Mouse (Mus musculus) granulocyte monocyte progenitor cell, adult 5-6 weeks (primary cell): Measurements from ENCODE around the gene Ltb4r1. TPM values are rescaled to one million over a fixed set of nuclear protein-coding genes. Genes with fewer than 3 reads are reported as not detected.

Experiments
- ATAC-seq: replicated peaks from 2 replicates; pipeline ENCODE4 v1.8.0; 2016; ENCODE audit warnings: mild to moderate bottlenecking, moderate TSS enrichment, inconsistent platforms; ENCODE audit not compliant: poor library complexity, severe bottlenecking
- total RNA-seq, 2 experiments: library from RNA; stranded (forward) in 1 of 2; stranded (reverse) in 1 of 2; fragments of 200-712, 200-1000 nt in 1 of 2; fragments of >200 nt in 1 of 2; fragmentation: Nextera tagmentation in 1 of 2; gene quantifications; 2 replicates each; pipeline ENCODE4 v1.2.3; 2014 to 2017

Ltb4r1 gene
- total RNA-seq, 2 experiments from 2014 or later: 19.4 to 19.8 TPM

DNA sequence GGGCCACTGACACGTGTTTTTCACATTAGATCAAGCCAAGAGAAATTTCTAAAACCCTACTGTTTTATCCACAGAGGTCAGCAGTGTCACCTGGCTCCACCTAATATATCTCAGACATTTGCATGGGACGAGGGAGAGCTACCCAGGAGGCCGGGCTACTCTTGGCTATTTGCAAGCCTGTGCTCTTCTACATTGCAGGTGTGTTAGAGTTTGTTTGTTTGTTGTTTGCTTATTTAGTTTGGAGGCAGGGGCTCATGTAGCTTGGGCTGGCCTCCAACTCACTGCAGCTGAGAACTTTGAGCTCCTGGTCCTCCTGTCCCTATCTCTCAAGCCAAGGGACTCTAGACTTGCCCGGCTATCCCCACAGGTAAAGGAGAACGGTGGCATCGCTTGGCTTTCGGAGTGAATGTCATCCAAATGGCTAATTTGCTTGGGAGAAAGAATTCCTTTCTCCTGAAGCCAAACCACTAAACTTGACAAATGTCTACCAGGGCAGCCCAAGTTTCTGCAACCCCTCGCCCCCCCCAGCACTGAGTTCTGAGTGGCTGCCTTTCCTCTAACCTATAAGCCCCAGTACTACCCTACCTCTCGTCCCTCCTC, 16.7 kb downstream of the Ltb4r1 start:
- ATAC-seq: no peak

DNA sequence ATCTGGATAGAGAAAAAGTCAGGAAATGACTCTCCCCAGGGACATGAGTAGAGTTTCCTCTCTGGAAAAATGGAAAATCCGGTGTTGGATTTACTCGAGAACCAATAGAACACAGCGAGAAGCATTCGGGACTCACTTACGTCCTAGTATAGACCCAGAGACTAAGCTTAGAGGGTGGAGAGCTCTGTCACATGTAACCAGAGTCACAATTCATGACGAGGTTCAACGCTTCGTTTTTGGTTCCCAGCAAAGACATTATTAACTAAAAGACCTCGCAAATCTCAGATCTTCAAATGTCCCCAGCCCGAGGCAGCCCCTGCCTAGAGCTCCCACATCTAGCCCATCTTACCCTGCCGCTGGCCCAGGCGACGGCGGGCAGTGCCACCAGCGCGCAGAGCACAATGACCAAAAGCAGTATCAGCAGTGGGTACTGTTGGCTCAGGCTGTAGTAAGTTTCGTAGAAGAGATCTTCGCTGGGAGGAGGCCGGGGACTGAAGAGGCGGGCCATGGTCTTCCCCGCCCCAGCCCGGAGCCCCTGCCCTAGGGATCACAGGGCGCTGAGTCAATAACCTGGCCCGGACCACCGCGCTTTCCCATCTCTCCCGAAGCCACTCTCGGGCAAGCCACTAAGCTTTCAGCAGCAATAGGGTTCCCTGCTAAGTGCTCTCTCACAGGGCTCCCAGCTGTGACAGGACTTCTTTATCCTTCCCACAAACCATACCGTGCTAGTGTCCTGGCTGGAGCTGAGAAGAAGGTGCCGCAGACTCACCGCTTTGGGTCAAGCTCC, 17.6 kb downstream of the Ltb4r1 start:
- no peak for ATAC-seq

DNA sequence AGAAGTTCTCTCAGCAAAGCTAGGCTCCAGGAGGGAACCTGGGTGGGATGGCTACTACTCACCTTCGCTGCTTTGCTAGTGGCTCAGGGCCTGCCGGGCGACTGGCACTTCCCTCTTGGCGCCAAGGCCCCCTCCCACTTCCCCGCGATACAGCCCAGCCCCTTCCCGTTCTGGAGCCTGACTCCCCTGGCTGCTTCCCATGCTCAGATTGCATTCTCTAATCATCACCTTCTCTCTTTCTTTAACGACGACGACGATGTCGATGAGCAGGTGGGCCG, 18.1 kb downstream of the Ltb4r1 start, which contains the start of gene Adcy4:
Gene Adcy4 (minus strand): TSS at position 138 of the 278 bp plus-strand sequence.
- ATAC-seq: no peak

DNA sequence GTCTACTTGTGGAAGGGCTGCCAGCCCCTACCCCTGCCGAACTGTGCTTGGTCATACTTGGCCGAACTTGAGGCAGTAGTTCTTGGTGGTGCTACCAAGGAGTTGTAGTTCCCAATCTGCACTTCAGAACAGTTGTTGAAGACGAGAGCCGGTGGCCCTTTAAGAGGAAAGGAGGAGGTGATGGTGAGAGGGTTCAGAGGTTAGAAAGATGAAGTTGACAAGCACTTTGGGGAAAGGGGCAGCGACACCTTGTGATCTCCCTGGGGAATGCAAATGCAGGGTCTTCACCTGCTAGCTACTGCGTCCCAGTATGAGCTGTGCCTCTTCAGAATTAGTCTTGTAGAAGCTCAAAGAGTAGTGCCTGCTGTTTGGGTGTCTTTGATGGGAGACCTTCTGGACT, 19.4 kb downstream of the Ltb4r1 start:
- no peak for ATAC-seq

DNA sequence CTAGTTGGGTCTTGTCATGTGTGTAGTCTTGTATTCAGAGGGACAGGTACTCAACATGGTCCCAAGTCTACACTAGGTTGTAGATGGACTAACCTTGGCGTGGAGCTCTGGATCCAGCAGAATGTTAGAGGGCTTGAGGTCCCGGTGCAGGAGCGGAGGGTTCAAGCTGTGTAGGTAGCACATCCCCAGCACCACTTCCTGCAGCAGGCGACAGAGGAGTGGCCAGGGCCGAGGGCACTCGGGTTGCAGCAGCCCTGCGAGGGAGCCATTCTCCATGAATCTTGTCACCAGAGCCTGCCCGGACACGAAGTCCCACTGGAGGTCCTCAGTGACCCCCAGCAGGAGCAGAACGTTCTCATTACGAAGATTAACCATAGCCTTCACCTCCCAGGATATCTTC, 22.0 kb downstream of the Ltb4r1 start:
- 0 out of 2 replicates have a peak, but pooled peaks have one; percentile 12 for ATAC-seq

DNA sequence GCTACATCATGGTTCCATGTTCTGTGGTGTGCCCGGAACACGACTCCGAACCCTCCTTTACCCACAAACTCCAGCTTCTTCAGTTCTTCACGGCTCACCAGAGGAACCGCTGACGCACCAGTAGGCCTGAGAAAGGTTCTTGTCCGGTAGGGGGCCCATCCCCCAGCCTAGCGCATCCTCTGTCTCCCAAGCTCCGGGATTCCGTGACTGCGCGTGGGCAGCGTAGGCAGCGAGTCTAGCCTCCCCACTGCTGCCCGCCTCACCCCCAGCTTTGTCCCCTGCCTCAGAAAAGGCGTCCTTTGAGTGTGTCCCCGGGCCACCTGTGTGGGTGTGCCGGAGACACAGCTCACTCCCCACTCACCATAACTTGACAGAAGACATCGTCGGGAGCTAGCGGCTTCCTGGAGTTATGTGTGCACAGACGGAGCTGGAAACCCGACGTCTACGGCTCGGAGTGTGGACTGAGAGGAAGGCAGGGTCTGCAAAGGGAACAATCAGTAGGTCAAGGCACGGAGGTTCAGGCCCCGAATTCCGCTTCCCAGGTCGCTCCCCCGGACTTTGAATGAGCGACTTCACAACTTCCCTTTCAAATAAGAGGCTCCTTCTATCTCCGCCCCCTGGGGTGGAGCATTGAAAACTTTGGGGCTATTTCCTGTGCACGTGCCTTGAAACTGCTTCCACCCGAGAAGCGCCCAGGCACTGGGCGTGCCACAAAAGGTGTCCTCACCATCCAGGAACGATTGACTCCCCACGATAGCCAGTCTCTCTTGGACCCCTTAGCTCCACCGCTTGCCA, 22.7 kb downstream of the Ltb4r1 start, which contains the start of gene Ripk3:
Gene Ripk3 (minus strand): TSS at position 610 of the 795 bp plus-strand sequence.
- peak; percentile 88 for ATAC-seq

DNA sequence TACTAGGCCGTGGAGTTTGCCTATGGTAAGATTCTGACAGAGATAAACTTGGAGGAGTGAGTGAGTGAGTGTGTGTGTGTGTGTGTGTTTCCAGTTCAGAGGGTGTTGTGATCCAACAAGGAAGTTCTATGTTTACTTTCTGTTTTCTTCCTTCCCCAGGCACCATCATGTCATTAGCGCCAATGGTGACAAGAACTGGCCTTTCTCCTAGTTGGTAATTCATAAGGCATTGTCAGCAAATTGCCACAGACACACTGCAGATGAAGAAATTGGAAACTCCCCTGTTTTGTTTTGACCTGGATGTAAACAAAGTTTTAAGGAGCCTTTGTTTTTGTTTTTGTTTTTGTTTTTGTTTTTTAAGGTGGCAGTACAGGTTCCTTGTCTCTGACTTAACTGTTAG, 27.7 kb downstream of the Ltb4r1 start:
- no peak for ATAC-seq

DNA sequence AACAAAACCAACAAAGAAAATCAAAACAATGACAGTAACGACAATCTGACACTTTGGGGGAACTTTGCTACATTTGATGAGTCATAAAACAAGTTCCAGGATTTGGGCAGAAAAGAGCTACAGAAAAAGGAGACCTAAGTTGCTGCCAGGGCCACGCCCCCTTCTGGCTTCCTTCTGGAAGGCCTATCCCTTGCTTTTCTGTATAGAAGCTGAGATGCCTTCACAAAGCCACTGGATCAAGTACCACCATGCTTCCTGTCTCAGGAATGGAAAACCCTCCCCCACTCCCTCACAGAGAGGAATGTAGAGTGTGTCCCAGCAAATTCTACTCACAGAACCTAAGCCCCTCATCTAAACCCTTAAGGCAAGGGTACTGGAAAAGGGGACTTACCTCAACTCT, 28.2 kb downstream of the Ltb4r1 start:
- no peak for ATAC-seq

DNA sequence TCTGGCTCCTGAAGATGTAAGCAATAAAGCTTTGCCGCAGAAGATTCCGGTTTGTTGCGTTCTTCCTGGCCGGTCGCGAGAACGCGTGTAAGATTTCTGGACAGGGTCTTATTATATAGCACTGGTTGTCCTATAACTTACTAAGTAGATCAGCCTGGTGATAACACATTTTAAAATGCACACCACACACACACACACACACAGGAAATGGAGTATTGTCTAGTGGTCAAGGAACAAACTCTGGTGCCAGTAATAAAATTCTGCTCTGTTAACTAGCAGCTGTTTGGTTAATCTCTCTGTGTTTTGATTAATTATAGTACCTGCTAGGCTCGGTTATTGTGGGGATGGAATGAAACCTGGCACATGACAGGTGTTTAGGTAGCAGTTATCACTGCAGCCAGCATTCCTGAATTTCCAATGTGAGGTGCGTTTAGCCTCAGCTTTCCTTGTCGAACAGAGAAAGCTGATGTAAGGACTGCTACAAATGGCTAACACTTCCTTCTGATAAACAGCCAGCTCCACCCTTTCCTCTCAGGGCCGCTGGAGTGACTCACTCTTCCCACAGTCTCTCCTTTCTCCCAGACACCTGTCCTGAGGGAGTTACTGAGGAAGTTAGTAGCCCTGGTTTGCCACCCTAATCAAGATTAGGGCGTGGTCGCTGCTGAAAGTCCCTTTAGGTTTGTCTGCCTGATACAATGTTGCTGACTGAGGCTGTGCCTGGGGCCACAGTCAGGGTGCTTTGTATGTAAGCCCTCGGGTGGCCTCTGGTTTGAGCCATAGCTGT, 29.8 kb downstream of the Ltb4r1 start:
- ATAC-seq: no peak

DNA sequence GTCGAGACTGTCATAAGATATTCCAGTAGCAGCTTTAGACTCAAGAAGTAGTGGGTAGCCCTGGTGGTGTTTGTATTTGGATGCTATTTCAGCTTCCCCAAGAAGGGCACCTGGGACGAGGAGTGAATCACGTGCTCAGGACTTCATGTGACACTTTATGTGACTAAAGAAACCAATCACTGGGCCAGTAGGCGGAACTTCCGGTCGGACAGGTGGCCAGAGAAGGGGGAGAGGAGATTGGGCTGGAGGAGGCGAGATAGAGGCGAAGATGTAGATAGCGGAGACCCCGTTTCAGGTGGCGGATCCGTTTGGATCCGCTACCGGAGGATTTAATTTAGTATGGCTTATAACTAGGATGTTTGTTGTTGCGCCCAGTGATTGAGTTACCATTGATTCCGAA, 49.1 kb downstream of the Ltb4r1 start:
- ATAC-seq: peak; percentile 35

DNA sequence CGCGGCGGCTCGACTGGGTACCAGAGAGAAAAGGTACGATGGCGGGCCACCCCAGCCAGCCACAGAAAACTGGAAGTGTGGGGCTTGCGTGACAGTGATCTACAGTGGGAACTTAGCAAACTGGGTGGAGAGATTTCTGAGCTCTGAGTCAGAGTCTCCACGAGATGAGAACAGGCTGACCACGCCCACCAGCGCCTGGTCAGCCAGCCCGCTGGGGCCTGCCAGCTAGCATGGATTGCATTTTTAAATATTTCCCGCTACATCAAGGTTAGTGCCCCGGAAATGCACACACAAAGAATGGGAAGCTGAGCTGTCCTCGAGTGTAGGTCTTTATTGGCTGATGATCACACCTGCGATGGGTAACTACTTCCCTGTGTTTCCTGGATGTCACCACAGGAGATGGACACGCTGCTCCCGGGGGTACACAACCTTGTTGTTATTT, 49.6 kb downstream of the Ltb4r1 start:
- peak; percentile 70 for ATAC-seq

Other genes with a start within 250 kb of the Ltb4r1 start
Only the 30 nearest of the 34 such genes appear.
- gene Fitm1, start 190.3 kb upstream of the Ltb4r1 start, total RNA-seq (2014; fragmentation: Nextera tagmentation): not detected in 2 replicates
- 2.4 TPM in 1 of 2 replicates, not detected in the other for gene Fitm1, start 190.3 kb upstream of the Ltb4r1 start, total RNA-seq (2017)
- 534 and 592 TPM in 2 replicates for gene Psme1, start 187.8 kb upstream of the Ltb4r1 start, total RNA-seq (2014; fragmentation: Nextera tagmentation)
- gene Psme1, start 187.8 kb upstream of the Ltb4r1 start, total RNA-seq (2017): 280 and 325 TPM in 2 replicates
- gene Emc9, start 180.7 kb upstream of the Ltb4r1 start, total RNA-seq (2014; fragmentation: Nextera tagmentation): 0.85 TPM in 1 of 2 replicates, not detected in the other
- 2.1 and 5.1 TPM in 2 replicates for gene Emc9, start 180.7 kb upstream of the Ltb4r1 start, total RNA-seq (2017)
- gene Psme2, start 174.8 kb upstream of the Ltb4r1 start, total RNA-seq (2014; fragmentation: Nextera tagmentation): 330 and 352 TPM in 2 replicates
- gene Psme2, start 174.8 kb upstream of the Ltb4r1 start, total RNA-seq (2017): 225 and 247 TPM in 2 replicates
- gene Rnf31, start 174.3 kb upstream of the Ltb4r1 start, total RNA-seq (2014; fragmentation: Nextera tagmentation): 20.1 and 21.9 TPM in 2 replicates
- gene Rnf31, start 174.3 kb upstream of the Ltb4r1 start, total RNA-seq (2017): 9.1 and 19.8 TPM in 2 replicates
- 23.4 and 31.2 TPM in 2 replicates for gene Irf9, start 162.4 kb upstream of the Ltb4r1 start, total RNA-seq (2014; fragmentation: Nextera tagmentation)
- 21.9 and 27.4 TPM in 2 replicates for gene Irf9, start 162.4 kb upstream of the Ltb4r1 start, total RNA-seq (2017)
- gene Rec8, start 147.9 kb upstream of the Ltb4r1 start, total RNA-seq (2014; fragmentation: Nextera tagmentation): 1.0 TPM in 1 of 2 replicates, not detected in the other
- gene Rec8, start 147.9 kb upstream of the Ltb4r1 start, total RNA-seq (2017): 0.26 TPM in 1 of 2 replicates, not detected in the other
- 47.3 and 49.7 TPM in 2 replicates for gene Ipo4, start 130.0 kb upstream of the Ltb4r1 start, total RNA-seq (2014; fragmentation: Nextera tagmentation)
- gene Ipo4, start 130.0 kb upstream of the Ltb4r1 start, total RNA-seq (2017): 14.3 and 25.5 TPM in 2 replicates
- gene Gm49378, start 128.1 kb upstream of the Ltb4r1 start, total RNA-seq (2014; fragmentation: Nextera tagmentation): 8.5 and 9.1 TPM in 2 replicates
- gene Gm49378, start 128.1 kb upstream of the Ltb4r1 start, total RNA-seq (2017): 3.5 and 4.0 TPM in 2 replicates
- 35.0 and 59.0 TPM in 2 replicates for gene Tm9sf1, start 122.2 kb upstream of the Ltb4r1 start, total RNA-seq (2014; fragmentation: Nextera tagmentation)
- gene Tm9sf1, start 122.2 kb upstream of the Ltb4r1 start, total RNA-seq (2017): 48.6 and 52.9 TPM in 2 replicates
- 3.0 TPM in 1 of 2 replicates, not detected in the other for gene Tssk4, start 115.8 kb upstream of the Ltb4r1 start, total RNA-seq (2014; fragmentation: Nextera tagmentation)
- 1.1 TPM in 1 of 2 replicates, not detected in the other for gene Tssk4, start 115.8 kb upstream of the Ltb4r1 start, total RNA-seq (2017)
- gene Mdp1, start 105.5 kb upstream of the Ltb4r1 start, total RNA-seq (2014; fragmentation: Nextera tagmentation): 22.9 and 29.3 TPM in 2 replicates
- 21.5 and 22.6 TPM in 2 replicates for gene Mdp1, start 105.5 kb upstream of the Ltb4r1 start, total RNA-seq (2017)
- 33.9 and 37.7 TPM in 2 replicates for gene Gmpr2, start 94.0 kb upstream of the Ltb4r1 start, total RNA-seq (2014; fragmentation: Nextera tagmentation)
- 47.1 and 57.0 TPM in 2 replicates for gene Gmpr2, start 94.0 kb upstream of the Ltb4r1 start, total RNA-seq (2017)
- 364 and 474 TPM in 2 replicates for gene Nedd8, start 93.8 kb upstream of the Ltb4r1 start, total RNA-seq (2014; fragmentation: Nextera tagmentation)
- 274 and 353 TPM in 2 replicates for gene Nedd8, start 93.8 kb upstream of the Ltb4r1 start, total RNA-seq (2017)
- 19.0 and 24.0 TPM in 2 replicates for gene Tinf2, start 84.1 kb upstream of the Ltb4r1 start, total RNA-seq (2014; fragmentation: Nextera tagmentation)
- gene Tinf2, start 84.1 kb upstream of the Ltb4r1 start, total RNA-seq (2017): 25.7 and 27.0 TPM in 2 replicates
- 0.85 and 1.8 TPM in 2 replicates for gene Tgm1, start 52.0 kb upstream of the Ltb4r1 start, total RNA-seq (2014; fragmentation: Nextera tagmentation)
- 1.4 and 4.3 TPM in 2 replicates for gene Tgm1, start 52.0 kb upstream of the Ltb4r1 start, total RNA-seq (2017)
- gene Rabggta, start 43.7 kb upstream of the Ltb4r1 start, total RNA-seq (2014; fragmentation: Nextera tagmentation): 17.9 and 20.4 TPM in 2 replicates
- gene Rabggta, start 43.7 kb upstream of the Ltb4r1 start, total RNA-seq (2017): 8.5 and 12.8 TPM in 2 replicates
- 54.7 and 67.7 TPM in 2 replicates for gene Dhrs1, start 20.3 kb upstream of the Ltb4r1 start, total RNA-seq (2014; fragmentation: Nextera tagmentation)
- gene Dhrs1, start 20.3 kb upstream of the Ltb4r1 start, total RNA-seq (2017): 18.0 and 30.7 TPM in 2 replicates
- gene Nop9, start 20.3 kb upstream of the Ltb4r1 start, total RNA-seq (2014; fragmentation: Nextera tagmentation): 30.9 and 36.6 TPM in 2 replicates
- gene Nop9, start 20.3 kb upstream of the Ltb4r1 start, total RNA-seq (2017): 35.7 and 38.6 TPM in 2 replicates
- not detected in 2 replicates for gene Cideb, start 7.5 kb upstream of the Ltb4r1 start, total RNA-seq (2014; fragmentation: Nextera tagmentation)
- gene Cideb, start 7.5 kb upstream of the Ltb4r1 start, total RNA-seq (2017): not detected in 2 replicates
- 0.56 and 2.1 TPM in 2 replicates for gene Ltb4r2, start 4.5 kb upstream of the Ltb4r1 start, total RNA-seq (2014; fragmentation: Nextera tagmentation)
- gene Ltb4r2, start 4.5 kb upstream of the Ltb4r1 start, total RNA-seq (2017): 0.34 TPM in 1 of 2 replicates, not detected in the other
- not detected in 2 replicates for gene Adcy4, start 18.1 kb downstream of the Ltb4r1 start, total RNA-seq (2014; fragmentation: Nextera tagmentation)
- not detected in 2 replicates for gene Adcy4, start 18.1 kb downstream of the Ltb4r1 start, total RNA-seq (2017)
- 104 and 157 TPM in 2 replicates for gene Ripk3, start 22.9 kb downstream of the Ltb4r1 start, total RNA-seq (2014; fragmentation: Nextera tagmentation)
- 40.9 and 42.4 TPM in 2 replicates for gene Ripk3, start 22.9 kb downstream of the Ltb4r1 start, total RNA-seq (2017)
- not detected in 2 replicates for gene Nfatc4, start 57.2 kb downstream of the Ltb4r1 start, total RNA-seq (2014; fragmentation: Nextera tagmentation)
- not detected in 2 replicates for gene Nfatc4, start 57.2 kb downstream of the Ltb4r1 start, total RNA-seq (2017)
- 4.1 and 7.6 TPM in 2 replicates for gene Nynrin, start 88.0 kb downstream of the Ltb4r1 start, total RNA-seq (2014; fragmentation: Nextera tagmentation)
- gene Nynrin, start 88.0 kb downstream of the Ltb4r1 start, total RNA-seq (2017): 2.4 and 3.3 TPM in 2 replicates
- not detected in 2 replicates for gene Cbln3, start 118.4 kb downstream of the Ltb4r1 start, total RNA-seq (2014; fragmentation: Nextera tagmentation)
- gene Cbln3, start 118.4 kb downstream of the Ltb4r1 start, total RNA-seq (2017): not detected in 2 replicates
- 8.8 and 12.8 TPM in 2 replicates for gene Khnyn, start 119.0 kb downstream of the Ltb4r1 start, total RNA-seq (2014; fragmentation: Nextera tagmentation)
- 12.4 and 14.7 TPM in 2 replicates for gene Khnyn, start 119.0 kb downstream of the Ltb4r1 start, total RNA-seq (2017)
- 13.8 and 15.3 TPM in 2 replicates for gene Sdr39u1, start 134.3 kb downstream of the Ltb4r1 start, total RNA-seq (2014; fragmentation: Nextera tagmentation)
- 6.5 and 13.5 TPM in 2 replicates for gene Sdr39u1, start 134.3 kb downstream of the Ltb4r1 start, total RNA-seq (2017)
- not detected in 2 replicates for gene Cma1, start 178.7 kb downstream of the Ltb4r1 start, total RNA-seq (2014; fragmentation: Nextera tagmentation)
- 0.15 TPM in 1 of 2 replicates, not detected in the other for gene Cma1, start 178.7 kb downstream of the Ltb4r1 start, total RNA-seq (2017)
- gene Cma2, start 185.0 kb downstream of the Ltb4r1 start, total RNA-seq (2014; fragmentation: Nextera tagmentation): not detected in 2 replicates
- gene Cma2, start 185.0 kb downstream of the Ltb4r1 start, total RNA-seq (2017): not detected in 2 replicates